Comparison of ENCODE assay signal across 9 mouse cellular contexts in the genomic region with DNA sequence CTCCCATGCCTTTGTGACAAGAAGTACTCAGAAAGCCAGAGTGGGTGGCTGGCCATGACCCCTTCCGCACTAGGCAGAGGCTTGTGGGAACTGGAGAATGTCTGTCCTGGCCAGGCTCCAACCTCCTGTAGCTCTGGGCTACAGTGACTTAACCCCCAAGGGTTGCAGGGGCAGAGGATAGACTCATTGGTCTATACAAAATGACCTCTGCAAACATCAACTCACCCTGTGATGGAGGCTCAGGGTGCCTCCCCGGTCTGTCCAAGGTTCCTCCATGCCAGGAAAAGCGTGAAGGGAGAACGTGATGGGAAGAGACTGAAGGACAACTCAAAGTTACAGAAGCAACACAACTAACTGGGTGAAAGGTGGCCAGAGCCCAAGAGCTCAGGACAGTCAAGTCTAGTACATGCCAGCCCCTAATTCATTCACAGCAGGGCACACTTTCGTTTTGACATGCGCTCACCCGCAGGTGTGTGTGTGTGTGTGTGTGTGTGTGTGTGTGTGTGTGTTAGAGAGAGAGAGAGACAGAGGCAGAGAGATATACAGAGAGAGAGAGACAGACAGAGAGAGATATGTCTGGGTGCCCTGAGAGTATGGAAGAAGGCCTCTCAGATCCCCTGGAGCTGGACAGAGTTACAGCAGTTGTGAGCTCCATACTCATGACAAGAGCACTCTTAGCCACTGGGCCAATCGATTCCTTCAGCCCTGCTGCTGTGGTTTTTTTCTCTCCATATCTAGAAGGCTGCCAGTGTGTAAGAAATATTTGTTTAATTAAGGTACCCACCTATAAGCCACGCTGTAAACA. TPM values are rescaled to one million over a fixed set of nuclear protein-coding genes. Genes with fewer than 3 reads are reported as not detected.
DNase-seq lines count a peak whose midpoint lies in the region; ATAC-seq lines count a peak whose summit lies in the region.
"Had no signal": no experiment of that assay in that cellular context is flagged by ENCODE, and none has a peak within 500 bp of the region (broad histone marks: within the 10 kb centered on the region; RNA-seq: fewer than 3 reads in every experiment).

No protein-coding gene starts in this region.

- peak; percentile 24; the same call in 1 of the 2 replicates for ATAC-seq in hindbrain, embryonic 16.5 days
- peak; percentile 37; the same call in 1 of the 2 replicates for ATAC-seq in kidney, embryonic 16.5 days (ENCODE audit: low FRiP score, low TSS enrichment)
- no peak for ATAC-seq in monocyte, adult 5-6 weeks (replicated peaks; ENCODE audit: insufficient number of reproducible peaks, low FRiP score, low TSS enrichment, poor library complexity, severe bottlenecking)

- no peak overlapping the region for H3K4me3 ChIP-seq in hindbrain, embryonic 16.5 days (ENCODE audit: low read length)
- H3K4me3 ChIP-seq in hindbrain, embryonic 10.5 days, result no peak overlapping the region
- H3K4me3 ChIP-seq in kidney, embryonic 16.5 days (ENCODE audit: low read length), result no peak overlapping the region

- DNase-seq in hindbrain, embryonic 10.5 days (ENCODE audit: low spot score), result no peak
- peak; percentile 54 for DNase-seq in CD4-positive, CD25-positive, alpha-beta regulatory T cell, adult 2 months (ENCODE audit: low read depth, low spot score)
- peak; percentile 81 for DNase-seq in adrenal gland, postnatal 36 days
- DNase-seq in embryo, embryonic 10.5 days (ENCODE audit: low spot score), result no peak
- DNase-seq in urinary bladder, adult 18-20 months (ENCODE audit: low spot score in 2 of 2), result no peak

- WGBS in hindbrain, embryonic 16.5 days, result 80% methylated on average over 9 of the region's 9 CpGs
- WGBS in hindbrain, embryonic 10.5 days, result 90% methylated on average over 9 of the region's 9 CpGs
- WGBS in kidney, embryonic 16.5 days, result 73% methylated on average over 9 of the region's 9 CpGs

- H3K36me3 ChIP-seq in hindbrain, embryonic 16.5 days (ENCODE audit: control insufficient read depth, insufficient read depth, low read length), result no peaks in the 10 kb centered on the region
- peaks cover 8% of the 10 kb centered on the region; the same call in 1 of the 2 replicates for H3K36me3 ChIP-seq in hindbrain, embryonic 10.5 days
- peaks cover 7% of the 10 kb centered on the region; the same call in 1 of the 2 replicates for H3K36me3 ChIP-seq in kidney, embryonic 16.5 days (ENCODE audit: insufficient read depth, low read length)

- H3K9ac ChIP-seq in hindbrain, embryonic 16.5 days (ENCODE audit: low read depth, low read length), result no peak overlapping the region
- H3K9ac ChIP-seq in kidney, embryonic 16.5 days (replicated peaks; ENCODE audit: low read length), result no peak overlapping the region

- peaks cover 6% of the 10 kb centered on the region; the same call in 1 of the 2 replicates for H3K4me1 ChIP-seq in hindbrain, embryonic 16.5 days (ENCODE audit: control insufficient read depth, insufficient read depth, low read depth, low read length)
- H3K4me1 ChIP-seq in hindbrain, embryonic 10.5 days (replicated peaks), result peaks cover 10% of the 10 kb centered on the region
- peaks cover 36% of the 10 kb centered on the region for H3K4me1 ChIP-seq in kidney, embryonic 16.5 days (ENCODE audit: insufficient read depth, low read length)

- no peak overlapping the region for H3K4me2 ChIP-seq in hindbrain, embryonic 16.5 days (ENCODE audit: low read length)
- H3K4me2 ChIP-seq in kidney, embryonic 16.5 days (replicated peaks; ENCODE audit: low read depth, low read length), result no peak overlapping the region
- H3K4me2 ChIP-seq: midbrain, embryonic 11.5 days had no signal

- H3K27me3 ChIP-seq in hindbrain, embryonic 16.5 days (replicated peaks; ENCODE audit: control insufficient read depth, insufficient read depth, low read length), result no peaks in the 10 kb centered on the region
- no peaks in the 10 kb centered on the region for H3K27me3 ChIP-seq in hindbrain, embryonic 10.5 days (ENCODE audit: insufficient read depth, poor library complexity, severe bottlenecking)
- no peaks in the 10 kb centered on the region for H3K27me3 ChIP-seq in kidney, embryonic 16.5 days (ENCODE audit: insufficient read depth, low read length)

- no peak overlapping the region for H3K27ac ChIP-seq in hindbrain, embryonic 16.5 days (ENCODE audit: low read depth, low read length)
- H3K27ac ChIP-seq in hindbrain, embryonic 10.5 days, result no peak overlapping the region
- no peak overlapping the region for H3K27ac ChIP-seq in kidney, embryonic 16.5 days (ENCODE audit: low read length)

- H3K9me3 ChIP-seq in hindbrain, embryonic 16.5 days (ENCODE audit: control insufficient read depth, low read length), result no peaks in the 10 kb centered on the region
- H3K9me3 ChIP-seq in hindbrain, embryonic 10.5 days, result peaks cover 4% of the 10 kb centered on the region; the same call in 1 of the 2 replicates
- H3K9me3 ChIP-seq in kidney, embryonic 16.5 days (ENCODE audit: low read length), result peaks cover 7% of the 10 kb centered on the region; the same call in 1 of the 2 replicates

RNA-seq across cellular contexts. Expression of gene Sh3bp5, which starts 37.9 kb away (rescaled TPM):
- 152 and 155 TPM in 2 replicates for polyA plus RNA-seq in hindbrain, embryonic 16.5 days (2015; fragmentation: Nextera tagmentation; extraction: Ambion mirVana)
- polyA plus RNA-seq in hindbrain, embryonic 10.5 days (2016; fragmentation: Nextera tagmentation; extraction: Ambion mirVana), result 19.3 and 23.7 TPM in 2 replicates
- 100 to 1,000 TPM; 147 to 211 TPM for total RNA-seq in adrenal gland, postnatal 36 days (2021)
- 34.1 and 39.0 TPM in 2 replicates for polyA plus RNA-seq in kidney, embryonic 16.5 days (2015; fragmentation: Nextera tagmentation; extraction: Ambion mirVana)
- 37.1 to 51.1 TPM (median 40.7 TPM) in 3 replicates for total RNA-seq in monocyte, adult 5-6 weeks (2017)

Comparison
In these comparisons a context has a peak if more than half of its experiments do, and no peak if none do; other contexts are left out.
1. DNase-seq: peak in CD4-positive, CD25-positive, alpha-beta regulatory T cell, adult 2 months (single experiment) and adrenal gland, postnatal 36 days (2 of 2); none in hindbrain, embryonic 10.5 days (single experiment), embryo, embryonic 10.5 days (single experiment) and urinary bladder, adult 18-20 months (0 of 2).